Mouse (Mus musculus): ENCODE results near the gene Sh3pxd2b. TPM values are rescaled to one million over a fixed set of nuclear protein-coding genes. Genes with fewer than 3 reads are reported as not detected.

The Sh3pxd2b gene
- polyA plus RNA-seq, 1 experiment from 2014 or later = 17.2 TPM

GRCm38 (mm10) chr11:32368986-32369385 is 21.4 kb downstream of the Sh3pxd2b start:
- Histone ChIP-seq H3K27me3 (ENCODE audit: control insufficient read depth, insufficient read depth, low read length) (no peaks in the 10 kb centered on the region), H3K36me3 (replicated peaks; ENCODE audit: control insufficient read depth, insufficient read depth, low read depth, low read length) (no peaks in the 10 kb centered on the region; the same call in 1 of the 2 replicates), H3K4me3 (ENCODE audit: low read depth, low read length) (no peak overlapping the region), H3K4me1 (ENCODE audit: control insufficient read depth, insufficient read depth, low read length) (no peaks in the 10 kb centered on the region; the same call in none of the 2 replicates), H3K9ac (replicated peaks; ENCODE audit: low read length) (no peak overlapping the region), H3K27ac (replicated peaks; ENCODE audit: low read depth, low read length) (no peak overlapping the region), H3K9me3 (replicated peaks; ENCODE audit: control insufficient read depth, low read length) (no peaks in the 10 kb centered on the region), H3K4me2 (ENCODE audit: low read depth, low read length) (no peak overlapping the region)
- WGBS = 94% methylated on average over 3 of the region's 3 CpGs
- ATAC-seq (replicated peaks; ENCODE audit: insufficient number of reproducible peaks, low FRiP score, low TSS enrichment, low read depth) (no peak; the same call in 1 of the 2 replicates), DNase-seq (ENCODE audit: low spot score) (no peak)

GRCm38 (mm10) chr11:32370881-32371280 is 23.3 kb downstream of the Sh3pxd2b start:
- peaks cover 3% of the 10 kb centered on the region; the same call in 1 of the 2 replicates for H3K36me3 ChIP-seq (replicated peaks; ENCODE audit: control insufficient read depth, insufficient read depth, low read depth, low read length)
- WGBS = 89% methylated on average over 1 of the region's 1 CpGs

GRCm38 (mm10) chr11:32373266-32374026 is 25.8 kb downstream of the Sh3pxd2b start:
- no peak overlapping the region for H3K4me2 ChIP-seq (ENCODE audit: low read depth, low read length)
- ATAC-seq (replicated peaks; ENCODE audit: insufficient number of reproducible peaks, low FRiP score, low TSS enrichment, low read depth) (no peak; the same call in 1 of the 2 replicates), DNase-seq (ENCODE audit: low spot score) (no peak)
- 85% methylated on average over 13 of the region's 13 CpGs for WGBS
- H3K36me3 ChIP-seq (replicated peaks; ENCODE audit: control insufficient read depth, insufficient read depth, low read depth, low read length) = peaks cover 5% of the 10 kb centered on the region
- no peak overlapping the region for H3K4me3 ChIP-seq (ENCODE audit: low read depth, low read length)
- H3K27ac ChIP-seq (replicated peaks; ENCODE audit: low read depth, low read length) = no peak overlapping the region
- H3K27me3 ChIP-seq (ENCODE audit: control insufficient read depth, insufficient read depth, low read length) = no peaks in the 10 kb centered on the region
- no peak overlapping the region for H3K9ac ChIP-seq (replicated peaks; ENCODE audit: low read length)
- H3K4me1 ChIP-seq (ENCODE audit: control insufficient read depth, insufficient read depth, low read length) = no peaks in the 10 kb centered on the region; the same call in 1 of the 2 replicates
- no peaks in the 10 kb centered on the region for H3K9me3 ChIP-seq (replicated peaks; ENCODE audit: control insufficient read depth, low read length)

More at GRCm38 (mm10) chr11:32370881-32371280, 23.3 kb downstream of the Sh3pxd2b start:
- no peak for ATAC-seq (replicated peaks; ENCODE audit: insufficient number of reproducible peaks, low FRiP score, low TSS enrichment, low read depth)
- Histone ChIP-seq H3K9me3 (replicated peaks; ENCODE audit: control insufficient read depth, low read length) (no peaks in the 10 kb centered on the region), H3K27me3 (ENCODE audit: control insufficient read depth, insufficient read depth, low read length) (no peaks in the 10 kb centered on the region), H3K27ac (replicated peaks; ENCODE audit: low read depth, low read length) (no peak overlapping the region), H3K4me2 (ENCODE audit: low read depth, low read length) (no peak overlapping the region), H3K9ac (replicated peaks; ENCODE audit: low read length) (no peak overlapping the region), H3K4me3 (ENCODE audit: low read depth, low read length) (no peak overlapping the region), H3K4me1 (ENCODE audit: control insufficient read depth, insufficient read depth, low read length) (no peaks in the 10 kb centered on the region; the same call in 1 of the 2 replicates)
- no peak for DNase-seq (ENCODE audit: low spot score)

GRCm38 (mm10) chr11:32374027-32374589 is 26.5 kb downstream of the Sh3pxd2b start:
- WGBS = 82% methylated on average over 9 of the region's 9 CpGs
- no peaks in the 10 kb centered on the region for H3K27me3 ChIP-seq (ENCODE audit: control insufficient read depth, insufficient read depth, low read length)
- H3K27ac ChIP-seq (replicated peaks; ENCODE audit: low read depth, low read length) = no peak overlapping the region
- no peak overlapping the region for H3K4me3 ChIP-seq (ENCODE audit: low read depth, low read length)
- no peak overlapping the region for H3K4me2 ChIP-seq (ENCODE audit: low read depth, low read length)
- no peak overlapping the region for H3K9ac ChIP-seq (replicated peaks; ENCODE audit: low read length)
- peaks cover 5% of the 10 kb centered on the region for H3K36me3 ChIP-seq (replicated peaks; ENCODE audit: control insufficient read depth, insufficient read depth, low read depth, low read length)
- no peak for DNase-seq (ENCODE audit: low spot score)
- no peaks in the 10 kb centered on the region; the same call in 1 of the 2 replicates for H3K4me1 ChIP-seq (ENCODE audit: control insufficient read depth, insufficient read depth, low read length)
- no peak for ATAC-seq (replicated peaks; ENCODE audit: insufficient number of reproducible peaks, low FRiP score, low TSS enrichment, low read depth)
- no peaks in the 10 kb centered on the region for H3K9me3 ChIP-seq (replicated peaks; ENCODE audit: control insufficient read depth, low read length)

GRCm38 (mm10) chr11:32375104-32375535 is 27.5 kb downstream of the Sh3pxd2b start:
- peak; percentile 55 for DNase-seq (ENCODE audit: low spot score)
- Histone ChIP-seq H3K27me3 (ENCODE audit: control insufficient read depth, insufficient read depth, low read length) (no peaks in the 10 kb centered on the region), H3K4me2 (ENCODE audit: low read depth, low read length) (no peak overlapping the region), H3K27ac (replicated peaks; ENCODE audit: low read depth, low read length) (no peak overlapping the region), H3K9me3 (replicated peaks; ENCODE audit: control insufficient read depth, low read length) (no peaks in the 10 kb centered on the region), H3K4me3 (ENCODE audit: low read depth, low read length) (no peak overlapping the region), H3K36me3 (replicated peaks; ENCODE audit: control insufficient read depth, insufficient read depth, low read depth, low read length) (peaks cover 5% of the 10 kb centered on the region), H3K4me1 (ENCODE audit: control insufficient read depth, insufficient read depth, low read length) (no peaks in the 10 kb centered on the region; the same call in 1 of the 2 replicates), H3K9ac (replicated peaks; ENCODE audit: low read length) (no peak overlapping the region)
- WGBS = 65% methylated on average over 4 of the region's 4 CpGs
- ATAC-seq (replicated peaks; ENCODE audit: insufficient number of reproducible peaks, low FRiP score, low TSS enrichment, low read depth) = no peak

- H3K27ac ChIP-seq (replicated peaks; ENCODE audit: low read depth, low read length) = no peak overlapping the region
- H3K4me3 ChIP-seq (ENCODE audit: low read depth, low read length) = no peak overlapping the region
- H3K27me3 ChIP-seq (ENCODE audit: control insufficient read depth, insufficient read depth, low read length) = no peaks in the 10 kb centered on the region
- H3K36me3 ChIP-seq (replicated peaks; ENCODE audit: control insufficient read depth, insufficient read depth, low read depth, low read length) = peaks cover 5% of the 10 kb centered on the region
- H3K9me3 ChIP-seq (replicated peaks; ENCODE audit: control insufficient read depth, low read length) = no peaks in the 10 kb centered on the region
- H3K4me1 ChIP-seq (ENCODE audit: control insufficient read depth, insufficient read depth, low read length) = no peaks in the 10 kb centered on the region; the same call in 1 of the 2 replicates
- no peak for DNase-seq (ENCODE audit: low spot score)
- no peak overlapping the region for H3K4me2 ChIP-seq (ENCODE audit: low read depth, low read length)
- 100% methylated on average over 1 of the region's 1 CpGs for WGBS
- H3K9ac ChIP-seq (replicated peaks; ENCODE audit: low read length) = no peak overlapping the region
- ATAC-seq (replicated peaks; ENCODE audit: insufficient number of reproducible peaks, low FRiP score, low TSS enrichment, low read depth) = no peak
Observed at GRCm38 (mm10) chr11:32376086-32376485, 28.5 kb downstream of the Sh3pxd2b start.

GRCm38 (mm10) chr11:32379910-32380309 is 32.3 kb downstream of the Sh3pxd2b start:
- Histone ChIP-seq H3K27me3 (ENCODE audit: control insufficient read depth, insufficient read depth, low read length) (no peaks in the 10 kb centered on the region), H3K4me3 (ENCODE audit: low read depth, low read length) (no peak overlapping the region), H3K36me3 (replicated peaks; ENCODE audit: control insufficient read depth, insufficient read depth, low read depth, low read length) (peaks cover 2% of the 10 kb centered on the region; the same call in 1 of the 2 replicates), H3K4me1 (ENCODE audit: control insufficient read depth, insufficient read depth, low read length) (no peaks in the 10 kb centered on the region), H3K9me3 (replicated peaks; ENCODE audit: control insufficient read depth, low read length) (no peaks in the 10 kb centered on the region), H3K27ac (replicated peaks; ENCODE audit: low read depth, low read length) (no peak overlapping the region), H3K9ac (replicated peaks; ENCODE audit: low read length) (no peak overlapping the region), H3K4me2 (ENCODE audit: low read depth, low read length) (no peak overlapping the region)
- DNase-seq (ENCODE audit: low spot score) = no peak
- ATAC-seq (replicated peaks; ENCODE audit: insufficient number of reproducible peaks, low FRiP score, low TSS enrichment, low read depth) = no peak
